15 mouse cellular contexts compared by ENCODE assay signal in the genomic region with DNA sequence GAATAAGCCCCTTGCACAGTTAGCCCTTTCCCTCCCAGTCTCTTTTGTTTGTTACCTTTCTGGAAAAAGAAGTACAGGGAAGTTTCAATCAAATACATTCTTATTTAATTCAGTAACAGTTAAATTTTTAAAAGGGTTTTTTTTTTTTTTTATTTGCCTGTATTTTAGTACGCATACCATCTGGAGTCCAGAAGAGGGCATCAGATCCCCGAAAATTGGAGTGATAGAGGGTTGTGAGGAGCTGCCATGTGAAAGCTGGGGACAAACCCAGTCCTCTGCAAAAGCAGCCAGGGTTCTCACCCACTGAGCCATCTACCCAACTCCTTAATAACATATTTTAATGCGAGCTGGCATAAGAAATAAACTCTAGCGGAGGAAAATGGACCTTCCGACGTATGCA. TPM values are rescaled to one million over a fixed set of nuclear protein-coding genes. Genes with fewer than 3 reads are reported as not detected.
DNase-seq lines count a peak whose midpoint lies in the region; TF ChIP-seq lines count a peak whose summit lies in the region.
"Had no signal": no experiment of that assay in that cellular context is flagged by ENCODE, and none has a peak within 500 bp of the region (broad histone marks: within the 10 kb centered on the region; RNA-seq: fewer than 3 reads in every experiment).

No protein-coding gene starts in this region.

- peak; percentile 2 to 3 for DNase-seq in cerebellum, postnatal 14 days
- DNase-seq in cerebellum, postnatal 36 days, result no peak
- no peak for DNase-seq in left cerebral cortex, adult 2 months (ENCODE audit: extremely low spot score in 1 of 2, low spot score in 2 of 2)
- no peak for DNase-seq in left cerebral cortex, postnatal 36 days (ENCODE audit: low spot score in 2 of 2)
- DNase-seq in ES-E14 (ENCODE audit: low read depth, low spot score), result no peak
- DNase-seq in fibroblast of lung, adult 2 months (ENCODE audit: low read depth), result peak; percentile 2
- no peak for DNase-seq in adrenal gland, adult 8-10 months
- no peak for DNase-seq in gastrocnemius, adult 2 months
- DNase-seq: adrenal gland, postnatal 25 days; heart, postnatal 10 days; kidney, postnatal 4 days; right cerebral cortex, adult 18-20 months; spleen, adult 18-20 months had no signal

- no peaks in the 10 kb centered on the region for H3K36me3 ChIP-seq in ES-E14 (ENCODE audit: control insufficient read depth, insufficient read depth, low read length, poor library complexity, severe bottlenecking)
- H3K36me3 ChIP-seq: embryonic facial prominence, embryonic 10.5 days had no signal

- intact Hi-C loops in left cerebral cortex, adult 2 months (cut with DNase I), result no loop called here
- intact Hi-C loops in left cerebral cortex, postnatal 36 days (cut with DNase I), result no loop called here
- intact Hi-C loops in gastrocnemius, adult 2 months (cut with DNase I), result no loop called here

- peaks cover 0 to 2% of the 10 kb centered on the region in 2 experiments; a peak in 2 of 4 replicates for H3K4me1 ChIP-seq in ES-E14 (ENCODE audit: control insufficient read depth in 2 of 2, insufficient read depth in 2 of 2, low read length in 2 of 2, poor library complexity in 1 of 2)
- H3K4me1 ChIP-seq: embryonic facial prominence, embryonic 10.5 days had no signal

- H3K4me3 ChIP-seq in left cerebral cortex, adult 2 months, result no peak overlapping the region
- H3K4me3 ChIP-seq in ES-E14 (ENCODE audit: insufficient read depth in 1 of 2, low read depth in 1 of 2, low read length in 2 of 2, poor library complexity in 1 of 2, severe bottlenecking in 1 of 2), result no peak overlapping the region
- no peak overlapping the region for H3K4me3 ChIP-seq in gastrocnemius, adult 2 months
- H3K4me3 ChIP-seq: embryonic facial prominence, embryonic 10.5 days; myocyte had no signal

- peak; percentile 29 for TF ChIP-seq CTCF in left cerebral cortex, adult 2 months (IDR thresholded peaks at IDR 0.05)
- TF ChIP-seq CTCF in gastrocnemius, adult 2 months (IDR thresholded peaks at IDR 0.05), result no peak

- no peak overlapping the region for H3K9ac ChIP-seq in ES-E14 (ENCODE audit: insufficient read depth, low read depth, low read length, poor library complexity, severe bottlenecking)

- in situ Hi-C loops in ES-E14 (cut with MboI; ENCODE audit: low sequenced_read_pairs in 2 of 2, unreplicated experiment in 2 of 2), result no loop called here

- no peaks in the 10 kb centered on the region for H3K9me3 ChIP-seq in ES-E14 (ENCODE audit: control insufficient read depth, insufficient read depth, low read depth, low read length)
- H3K9me3 ChIP-seq: embryonic facial prominence, embryonic 10.5 days had no signal

- H3K27ac ChIP-seq in left cerebral cortex, adult 2 months, result no peak overlapping the region
- H3K27ac ChIP-seq in ES-E14 (ENCODE audit: insufficient read depth, low read depth, low read length, poor library complexity, severe bottlenecking), result no peak overlapping the region
- no peak overlapping the region for H3K27ac ChIP-seq in gastrocnemius, adult 2 months
- H3K27ac ChIP-seq: embryonic facial prominence, embryonic 10.5 days had no signal

TF ChIP-seq in ES-E14, 5 proteins besides CTCF, POLR2A, EP300 and RAD21:
- TF ChIP-seq CHD2 (IDR thresholded peaks at IDR 0.05; ENCODE audit: low read depth, low read length), result no peak
- TF ChIP-seq ZNF384 (IDR thresholded peaks at IDR 0.05; ENCODE audit: low read depth, low read length), result peak; percentile 69; the same call in 1 of the 2 replicates
- TF ChIP-seq MAFK (IDR thresholded peaks at IDR 0.05; ENCODE audit: insufficient read depth, low read depth, low read length), result no peak

RNA-seq across cellular contexts. Expression of a gene that starts 29.3 kb away (rescaled TPM):
- 10 to 100 TPM; 21.3 to 25.8 TPM for total RNA-seq in left cerebral cortex, adult 2 months (2021)
- total RNA-seq in left cerebral cortex, postnatal 36 days (2021), result 10 to 100 TPM; 20.3 to 23.9 TPM
- 18.2 and 21.4 TPM in 2 replicates for total RNA-seq in ES-E14 (2012; rRNA removed)
- 10 to 100 TPM; 19.8 to 34.3 (median 24.3) TPM for total RNA-seq in adrenal gland, adult 8-10 months (2022)
- total RNA-seq in gastrocnemius, adult 2 months (2021), result 1 to 10 TPM; 4.4 to 5.7 TPM

Comparison
In these comparisons a context has a peak if more than half of its experiments do, and no peak if none do; other contexts are left out.
1. DNase-seq: peak in cerebellum, postnatal 14 days (2 of 2) and fibroblast of lung, adult 2 months (single experiment); none in cerebellum, postnatal 36 days (0 of 2), left cerebral cortex, adult 2 months (0 of 2), left cerebral cortex, postnatal 36 days (0 of 2), ES-E14 (single experiment), adrenal gland, adult 8-10 months (single experiment) and gastrocnemius, adult 2 months (single experiment).